ENCODE assay signal across 13 mouse cellular contexts in the genomic region with DNA sequence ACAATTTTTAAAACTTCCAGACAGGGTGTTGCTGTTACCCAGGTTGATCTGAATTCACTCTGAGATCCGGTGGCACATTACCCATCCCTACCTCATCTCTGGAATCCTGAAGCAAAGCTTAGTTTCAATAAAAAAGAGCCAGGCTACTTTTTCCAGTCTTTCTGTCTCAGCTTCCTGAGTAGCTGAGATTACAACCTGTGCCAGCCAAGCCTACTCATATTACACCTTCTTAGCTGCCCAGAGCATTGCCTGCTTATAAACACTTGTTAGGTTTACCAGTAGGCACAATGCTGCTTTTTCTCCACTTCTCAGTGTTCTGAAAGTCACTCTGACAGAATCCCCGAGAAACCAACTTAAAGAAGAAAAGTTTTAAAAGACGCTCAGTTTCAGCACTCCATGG.
"Had no signal": no experiment of that assay in that cellular context is flagged by ENCODE, and none has a peak within 500 bp of the region (broad histone marks: within the 10 kb centered on the region; RNA-seq: fewer than 3 reads in every experiment).

No protein-coding gene starts in this region.

- H3K9ac ChIP-seq: liver, embryonic 15.5 days; neural tube, embryonic 12.5 days; stomach, embryonic 15.5 days had no signal

- H3K4me3 ChIP-seq: left cerebral cortex, adult 2 months; limb, embryonic 10.5 days; liver, embryonic 15.5 days; neural tube, embryonic 12.5 days; stomach, embryonic 15.5 days had no signal

- H3K27me3 ChIP-seq: liver, embryonic 15.5 days; neural tube, embryonic 12.5 days; stomach, embryonic 15.5 days had no signal

- H3K27ac ChIP-seq: left cerebral cortex, adult 2 months; limb, embryonic 10.5 days; liver, embryonic 15.5 days; neural tube, embryonic 12.5 days; stomach, embryonic 15.5 days had no signal

- DNase-seq: kidney, postnatal 25 days; lung, adult 2 months; lung, postnatal 36 days; midbrain, embryonic 14.5 days; retina, postnatal 1 day; right cerebral cortex, postnatal 4 days; thymus, adult 2 months; thymus, postnatal 25 days had no signal

- H3K9me3 ChIP-seq: limb, embryonic 10.5 days; liver, embryonic 15.5 days; neural tube, embryonic 12.5 days; stomach, embryonic 15.5 days had no signal

- H3K4me1 ChIP-seq: limb, embryonic 10.5 days; liver, embryonic 15.5 days; neural tube, embryonic 12.5 days; stomach, embryonic 15.5 days had no signal
